Mouse (Mus musculus) neural tube, embryonic 11.5 days (tissue): ENCODE data around the gene Pdzk1. TPM values are rescaled to one million over a fixed set of nuclear protein-coding genes. Genes with fewer than 3 reads are reported as not detected.

Experiments
- ATAC-seq: fragments of 200-750 bp; cut with Nextera tagmentation; 2 replicates; pipeline ENCODE4 v1.8.0; 2017; ENCODE audit warnings: moderate number of reproducible peaks, mild to moderate bottlenecking, moderate TSS enrichment, moderate library complexity; ENCODE audit not compliant: insufficient read depth, low FRiP score, low TSS enrichment
- DNase-seq: peaks from one replicate; pipeline ENCODE4 v3.0.0-alpha.2; 2015; ENCODE audit warnings: low spot score
- H3K27ac ChIP-seq: fragments of 300-500 bp; sonication (generic); 2 replicates; pipeline ENCODE4 v1.5.1; 2014; ENCODE audit warnings: low read depth, mild to moderate bottlenecking, low read length
- H3K27me3 ChIP-seq: fragments of 300-500 bp; sonication (generic); 2 replicates; pipeline ENCODE4 v1.6.1; 2014; ENCODE audit warnings: mild to moderate bottlenecking, low read length, mixed read lengths; ENCODE audit not compliant: control insufficient read depth, insufficient read depth
- H3K36me3 ChIP-seq: fragments of 300-500 bp; sonication (generic); 2 replicates; pipeline ENCODE4 v1.6.1; 2014; ENCODE audit warnings: mild to moderate bottlenecking, low read length, moderate library complexity, mixed read lengths; ENCODE audit not compliant: control insufficient read depth, insufficient read depth
- H3K4me1 ChIP-seq: fragments of 300-500 bp; sonication (generic); 2 replicates; pipeline ENCODE4 v1.6.1; 2014; ENCODE audit warnings: low read length, mixed read lengths; ENCODE audit not compliant: control insufficient read depth, insufficient read depth
- H3K4me2 ChIP-seq: fragments of 300-500 bp; sonication (generic); 2 replicates; pipeline ENCODE4 v1.6.1; 2014; ENCODE audit warnings: low read depth, mild to moderate bottlenecking, moderate library complexity
- H3K4me3 ChIP-seq: fragments of 300-500 bp; sonication (generic); 2 replicates; pipeline ENCODE4 v1.5.1; 2014; ENCODE audit warnings: low read depth, low read length
- H3K9ac ChIP-seq: fragments of 300-500 bp; sonication (generic); 2 replicates; pipeline ENCODE4 v1.6.1; 2014; ENCODE audit warnings: mild to moderate bottlenecking, low read length
- H3K9me3 ChIP-seq: fragments of 300-500 bp; sonication (generic); 2 replicates; pipeline ENCODE4 v1.6.1; 2016; ENCODE audit warnings: low read length; ENCODE audit not compliant: control insufficient read depth
- WGBS: fragments of 180-500 bp; shearing (Covaris S2); extraction: QIAGEN DNeasy Blood & Tissue Kit; methylation state at CpG from one replicate; pipeline ENCODE4 v1.1.7; 2014; 5-methylcytosine and 5-hydroxymethylcytosine counted together
- polyA plus RNA-seq: library from polyadenylated mRNA; unstranded; fragments of >200 nt; fragmentation: Nextera tagmentation; extraction: Ambion mirVana; gene quantifications from 2 replicates; pipeline ENCODE4 v1.2.1, GENCODE M21; 2014

The Pdzk1 gene
- polyA plus RNA-seq, 1 experiment from 2014 or later, result not detected

DNA sequence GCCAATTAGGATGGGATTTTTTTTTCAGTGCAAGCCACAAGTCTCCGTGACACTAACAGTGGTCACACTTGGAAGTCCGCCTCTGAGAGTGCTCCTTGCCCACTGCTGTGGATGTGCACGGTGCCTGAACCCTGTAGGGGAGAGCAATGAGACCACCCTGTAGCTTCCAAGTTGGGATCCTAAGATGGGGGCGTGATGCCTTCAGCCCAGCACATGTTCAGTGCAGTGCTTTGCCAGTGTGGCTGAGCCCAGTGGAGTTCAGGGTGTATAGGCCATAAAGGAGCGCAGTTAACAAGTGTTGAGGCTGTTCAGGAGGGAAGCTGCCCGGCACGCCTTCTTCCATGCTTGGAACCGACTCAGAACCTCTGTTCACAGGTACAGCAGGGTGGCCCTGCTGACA is 39.5 kb downstream of the Pdzk1 start:
- DNase-seq (no peak), ATAC-seq (no peak)
- H3K27ac ChIP-seq, result no peak overlapping the region
- no peaks in the 10 kb centered on the region for H3K27me3 ChIP-seq
- H3K4me2 ChIP-seq, result no peak overlapping the region
- WGBS, result 93% methylated on average over 8 of the region's 8 CpGs
- H3K9me3 ChIP-seq, result no peaks in the 10 kb centered on the region
- H3K9ac ChIP-seq, result no peak overlapping the region
- H3K36me3 ChIP-seq, result no peaks in the 10 kb centered on the region; the same call in 1 of the 2 replicates
- no peak overlapping the region for H3K4me3 ChIP-seq
- H3K4me1 ChIP-seq, result no peaks in the 10 kb centered on the region

DNA sequence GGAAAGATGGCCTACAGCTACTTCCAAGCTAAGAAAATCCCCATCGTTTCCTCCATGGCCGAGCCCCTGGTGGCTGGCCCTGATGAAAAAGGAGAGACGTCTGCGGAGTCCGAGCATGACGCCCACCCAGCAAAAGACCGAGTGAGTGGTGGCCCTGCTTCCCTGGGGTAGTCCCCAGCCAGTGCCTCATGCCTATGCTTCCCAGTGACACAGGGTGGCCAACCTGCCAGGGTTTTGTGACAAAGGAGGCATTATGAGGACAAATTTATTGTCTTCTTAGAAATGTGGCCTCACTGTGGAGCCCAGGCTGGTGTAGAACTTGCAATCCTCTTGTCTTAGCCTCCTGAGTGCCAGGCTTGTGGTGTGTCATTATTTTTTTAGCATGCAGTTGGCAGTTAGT is 40.0 kb downstream of the Pdzk1 start:
- no peaks in the 10 kb centered on the region for H3K9me3 ChIP-seq
- H3K9ac ChIP-seq, result no peak overlapping the region
- H3K36me3 ChIP-seq, result no peaks in the 10 kb centered on the region; the same call in 1 of the 2 replicates
- H3K27ac ChIP-seq, result no peak overlapping the region
- H3K4me2 ChIP-seq, result no peak overlapping the region
- H3K4me3 ChIP-seq, result no peak overlapping the region
- 91% methylated on average over 7 of the region's 7 CpGs for WGBS
- DNase-seq, result no peak
- H3K4me1 ChIP-seq, result no peaks in the 10 kb centered on the region
- no peaks in the 10 kb centered on the region for H3K27me3 ChIP-seq
- ATAC-seq, result no peak

DNA sequence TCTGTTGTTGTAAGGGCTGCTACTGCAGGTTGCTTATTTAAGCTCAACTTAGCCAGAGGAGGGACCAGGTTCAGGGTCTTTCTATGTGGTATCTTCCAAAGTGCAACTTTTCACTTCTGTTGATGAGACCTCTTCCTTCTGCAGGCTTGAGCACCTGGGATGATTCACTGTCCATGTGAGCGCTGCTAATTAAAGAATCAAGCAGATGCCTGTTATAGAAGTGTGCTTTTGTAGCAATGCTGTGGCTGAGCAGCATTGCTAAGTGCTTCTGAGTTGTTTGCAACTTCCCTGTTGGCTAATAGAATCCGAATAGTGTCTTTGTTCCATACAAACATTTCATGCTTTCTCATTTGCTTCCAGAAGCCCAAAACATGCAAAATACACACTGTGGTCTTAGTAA is 41.2 kb downstream of the Pdzk1 start:
- Histone ChIP-seq H3K27ac (no peak overlapping the region), H3K4me1 (no peaks in the 10 kb centered on the region), H3K9me3 (no peaks in the 10 kb centered on the region), H3K4me3 (no peak overlapping the region), H3K36me3 (no peaks in the 10 kb centered on the region; the same call in none of the 2 replicates), H3K27me3 (no peaks in the 10 kb centered on the region), H3K9ac (no peak overlapping the region), H3K4me2 (no peak overlapping the region)
- ATAC-seq (no peak), DNase-seq (no peak)
- WGBS, result 95% methylated on average over 2 of the region's 2 CpGs

DNA sequence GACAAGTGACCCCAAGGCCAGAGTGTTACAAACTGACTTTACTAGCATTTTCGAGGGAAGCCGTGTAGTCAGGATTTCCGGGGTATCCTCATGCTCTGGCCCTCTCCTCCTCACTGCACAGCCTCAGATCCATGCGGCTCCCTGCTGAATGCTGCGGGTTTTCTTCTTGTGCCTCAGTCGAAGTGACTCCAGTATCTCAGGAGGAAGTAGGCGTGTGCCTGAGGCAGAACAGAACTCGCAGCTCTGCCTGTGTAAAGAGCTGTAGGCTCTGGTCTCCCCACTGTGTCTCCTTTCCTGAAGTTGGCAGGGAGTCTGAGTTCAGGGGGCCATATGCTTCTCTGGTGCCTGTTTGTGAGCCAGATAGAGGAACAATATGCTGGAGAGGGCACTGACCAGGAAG is 42.0 kb downstream of the Pdzk1 start:
- 90% methylated on average over 8 of the region's 8 CpGs for WGBS
- Histone ChIP-seq H3K36me3 (no peaks in the 10 kb centered on the region; the same call in none of the 2 replicates), H3K4me2 (no peak overlapping the region)

DNA sequence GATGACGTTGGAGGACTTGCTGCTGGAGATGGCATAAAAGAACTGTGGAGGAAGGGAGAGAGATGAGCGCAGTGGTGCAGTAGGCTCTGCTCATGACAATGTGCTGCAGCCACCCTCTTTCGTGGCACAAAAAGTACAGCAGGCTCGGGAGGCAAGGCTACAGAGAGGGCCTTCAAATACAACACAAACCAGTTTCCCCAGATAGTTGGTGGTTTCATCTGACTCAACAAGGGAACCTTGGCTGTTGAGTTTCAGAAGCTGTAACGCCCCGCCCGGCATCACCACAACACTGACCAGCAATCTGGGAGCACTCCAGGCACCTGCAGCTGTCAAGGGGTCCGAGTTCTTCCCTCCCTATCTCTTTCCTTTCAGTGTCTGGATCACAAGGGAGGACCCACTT is 43.4 kb downstream of the Pdzk1 start:
- Histone ChIP-seq H3K4me1 (no peaks in the 10 kb centered on the region), H3K27ac (no peak overlapping the region), H3K36me3 (no peaks in the 10 kb centered on the region; the same call in none of the 2 replicates), H3K4me3 (no peak overlapping the region), H3K27me3 (no peaks in the 10 kb centered on the region), H3K9ac (no peak overlapping the region), H3K4me2 (no peak overlapping the region), H3K9me3 (no peaks in the 10 kb centered on the region)
- DNase-seq (no peak), ATAC-seq (no peak)
- 96% methylated on average over 8 of the region's 8 CpGs for WGBS

More for the DNA sequence above, 42.0 kb downstream of the Pdzk1 start:
- H3K27ac ChIP-seq, result no peak overlapping the region
- no peaks in the 10 kb centered on the region for H3K9me3 ChIP-seq
- H3K27me3 ChIP-seq, result no peaks in the 10 kb centered on the region
- ATAC-seq (no peak), DNase-seq (no peak)
- H3K4me3 ChIP-seq, result no peak overlapping the region
- no peak overlapping the region for H3K9ac ChIP-seq
- no peaks in the 10 kb centered on the region for H3K4me1 ChIP-seq

DNA sequence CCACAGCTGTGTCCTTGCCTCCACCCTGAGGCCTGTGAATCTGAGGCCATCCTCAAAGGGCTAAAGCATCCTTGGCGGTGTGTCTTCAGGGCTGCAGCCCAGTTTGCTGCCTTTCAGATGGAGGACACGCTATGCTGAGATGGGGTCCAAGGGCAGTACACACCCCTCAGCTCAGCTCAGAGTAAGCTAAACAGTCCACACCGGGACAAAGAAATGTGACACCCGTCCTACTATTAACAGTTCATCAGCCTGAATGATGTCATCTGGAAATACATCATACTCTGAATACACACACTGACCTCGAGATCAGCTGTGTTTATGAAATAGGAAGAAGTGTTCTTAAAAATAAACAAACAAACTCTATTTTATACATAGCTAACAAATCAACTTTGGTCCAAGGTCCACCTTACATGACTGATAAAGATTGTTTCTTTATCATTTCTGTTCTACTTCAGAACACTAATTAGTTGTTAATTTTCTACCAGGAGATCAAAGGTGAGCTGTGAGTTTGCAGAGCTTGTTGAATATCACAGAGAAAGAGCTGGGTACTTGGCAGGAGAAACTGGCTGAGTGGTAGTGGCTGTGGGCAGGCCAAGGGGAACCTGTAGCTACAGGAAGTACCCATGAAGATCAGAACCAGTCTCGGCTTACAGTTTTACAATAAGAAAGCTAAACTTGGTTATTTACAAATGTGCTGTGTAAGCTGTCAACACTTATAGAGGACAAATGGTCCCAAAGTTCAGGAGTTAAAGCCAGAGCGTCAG is 45.9 kb downstream of the Pdzk1 start:
- ATAC-seq (no peak), DNase-seq (no peak)
- 87% methylated on average over 7 of the region's 7 CpGs for WGBS
- H3K36me3 ChIP-seq, result no peaks in the 10 kb centered on the region; the same call in 1 of the 2 replicates
- no peaks in the 10 kb centered on the region for H3K27me3 ChIP-seq
- H3K4me1 ChIP-seq, result no peaks in the 10 kb centered on the region; the same call in 1 of the 2 replicates
- no peak overlapping the region for H3K4me3 ChIP-seq
- H3K4me2 ChIP-seq, result no peak overlapping the region
- no peak overlapping the region for H3K27ac ChIP-seq
- no peaks in the 10 kb centered on the region for H3K9me3 ChIP-seq
- no peak overlapping the region for H3K9ac ChIP-seq

DNA sequence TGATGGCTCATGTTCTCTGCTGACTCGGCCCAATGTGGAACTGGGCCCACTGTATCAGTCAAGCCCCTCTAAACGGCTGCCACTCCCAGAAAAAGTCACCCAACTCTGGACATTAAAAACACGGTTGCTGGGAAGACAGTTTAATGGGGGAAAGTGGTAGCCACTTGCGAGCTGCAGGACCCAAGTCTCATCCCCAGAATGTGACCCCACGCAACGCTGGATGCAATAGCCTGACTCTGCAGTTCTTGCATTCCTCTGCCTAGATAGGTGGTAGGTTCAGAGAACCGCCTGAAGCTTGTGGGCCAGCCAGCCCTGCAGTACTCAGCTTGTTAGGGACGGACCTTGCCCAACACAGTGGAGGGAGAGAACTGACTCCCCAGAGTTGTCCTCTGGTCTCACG is 50.5 kb downstream of the Pdzk1 start:
- no peak for DNase-seq
- H3K4me1 ChIP-seq, result no peaks in the 10 kb centered on the region; the same call in 1 of the 2 replicates
- no peaks in the 10 kb centered on the region for H3K27me3 ChIP-seq
- H3K4me2 ChIP-seq, result no peak overlapping the region
- no peak overlapping the region for H3K9ac ChIP-seq
- no peak for ATAC-seq
- no peak overlapping the region for H3K27ac ChIP-seq
- 92% methylated on average over 9 of the region's 9 CpGs for WGBS
- peaks cover 9% of the 10 kb centered on the region for H3K36me3 ChIP-seq
- no peak overlapping the region for H3K4me3 ChIP-seq
- H3K9me3 ChIP-seq, result no peaks in the 10 kb centered on the region

DNA sequence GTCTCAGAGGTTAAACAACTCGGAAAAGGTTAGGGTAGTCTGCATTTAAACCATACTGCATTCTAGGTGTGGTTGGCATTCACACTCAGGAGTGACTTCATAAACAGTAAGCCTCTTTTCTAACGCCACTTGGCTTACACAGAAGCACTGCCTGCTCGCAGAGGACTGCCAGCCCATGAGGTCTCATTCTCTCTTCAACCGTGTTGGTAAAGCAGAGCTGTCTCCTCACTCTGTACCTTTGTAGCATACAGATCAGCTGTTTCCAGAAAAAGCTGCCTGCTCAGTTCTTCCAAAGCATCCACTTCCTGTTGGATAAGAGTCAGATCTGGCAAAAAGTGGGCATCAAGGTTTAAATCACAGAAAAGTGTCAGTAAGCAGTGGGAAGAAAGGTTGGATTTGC is 51.3 kb downstream of the Pdzk1 start:
- Histone ChIP-seq H3K36me3 (peaks cover 9% of the 10 kb centered on the region), H3K4me3 (no peak overlapping the region), H3K4me1 (no peaks in the 10 kb centered on the region; the same call in 1 of the 2 replicates), H3K4me2 (no peak overlapping the region), H3K27me3 (no peaks in the 10 kb centered on the region), H3K9ac (no peak overlapping the region), H3K9me3 (no peaks in the 10 kb centered on the region), H3K27ac (no peak overlapping the region)
- ATAC-seq (no peak), DNase-seq (no peak)
- WGBS, result 87% methylated on average over 4 of the region's 4 CpGs

DNA sequence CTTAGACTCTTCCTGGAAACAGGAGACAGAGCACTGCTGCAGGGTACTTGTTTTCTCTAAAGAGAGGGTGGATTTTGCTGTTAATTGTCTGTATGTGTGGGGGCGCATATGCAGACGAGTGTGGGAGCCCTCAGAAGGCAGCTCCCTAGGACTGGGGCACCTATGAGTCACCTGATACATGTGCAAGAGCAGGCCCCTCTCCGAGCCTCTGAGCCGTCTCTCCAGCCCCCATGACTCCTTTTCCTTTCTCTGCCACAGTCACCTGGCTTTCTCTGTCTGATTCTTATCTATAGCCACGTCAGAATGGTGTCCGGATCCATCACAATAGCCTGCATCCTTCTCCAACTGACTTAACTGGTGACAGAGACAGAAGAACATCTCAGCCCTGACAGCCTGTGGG is 52.5 kb downstream of the Pdzk1 start:
- Histone ChIP-seq H3K4me1 (no peaks in the 10 kb centered on the region; the same call in 1 of the 2 replicates), H3K9ac (no peak overlapping the region), H3K27ac (no peak overlapping the region), H3K9me3 (no peaks in the 10 kb centered on the region), H3K4me3 (no peak overlapping the region), H3K36me3 (peaks cover 9% of the 10 kb centered on the region), H3K27me3 (no peaks in the 10 kb centered on the region), H3K4me2 (no peak overlapping the region)
- 87% methylated on average over 6 of the region's 6 CpGs for WGBS
- DNase-seq (no peak), ATAC-seq (no peak)
